Mouse (Mus musculus): ENCODE results near the gene Tmco5. TPM values are rescaled to one million over a fixed set of nuclear protein-coding genes. Genes with fewer than 3 reads are reported as not detected.
"Not testable (repeated sequence)": the region's sequence is repeated elsewhere in the genome, so short reads cannot be mapped to it uniquely, and the experiment has no call there.

Gene Tmco5
- polyA plus RNA-seq, 1 experiment from 2014 or later = not detected

DNA sequence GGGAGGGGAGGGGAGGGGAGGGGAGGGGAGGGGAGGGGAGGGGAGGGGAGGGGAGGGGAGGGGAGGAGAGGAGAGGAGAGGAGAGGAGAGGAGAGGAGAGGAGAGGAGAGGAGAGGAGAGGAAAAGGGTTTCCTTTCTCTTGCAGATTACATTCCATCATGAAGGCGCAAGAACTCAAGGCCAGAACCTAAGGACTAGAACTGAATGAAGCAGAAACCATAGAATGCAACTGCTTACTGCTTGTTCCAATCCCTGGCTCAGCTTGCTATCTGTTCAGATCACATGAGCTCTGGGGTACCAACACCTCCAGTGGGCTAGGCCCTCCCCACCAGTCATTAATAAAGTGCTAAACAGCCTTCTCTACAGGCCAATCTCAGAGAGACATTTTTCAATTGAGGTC is 55.7 kb downstream of the Tmco5 start:
- DNase-seq (ENCODE audit: low spot score); H3K4me1 ChIP-seq; H3K4me3 ChIP-seq; H3K27ac ChIP-seq; H3K9me3 ChIP-seq; H3K27me3 ChIP-seq (ENCODE audit: insufficient read depth, poor library complexity, severe bottlenecking); H3K36me3 ChIP-seq: not testable (repeated sequence)
- WGBS = 85% methylated on average over 1 of the region's 1 CpGs

DNA sequence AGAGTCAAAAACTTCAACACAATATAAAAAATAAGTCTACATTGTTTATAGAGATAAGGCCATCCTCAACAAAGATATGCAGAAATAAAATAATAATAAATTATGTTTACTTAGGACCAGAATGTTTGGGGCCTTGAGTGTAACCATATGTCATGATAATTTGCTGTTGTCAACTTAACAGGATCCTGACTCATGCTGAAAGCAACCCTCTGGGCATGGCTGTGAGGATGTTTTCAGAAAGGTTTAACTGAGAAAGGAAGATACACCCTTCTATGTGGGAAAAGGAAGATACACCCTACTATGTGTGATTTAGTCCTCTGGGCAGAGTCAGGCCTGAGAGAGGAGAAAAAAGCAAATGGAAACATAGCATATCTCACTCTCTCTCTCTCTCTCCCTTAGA is 56.3 kb downstream of the Tmco5 start:
- no peak for DNase-seq (ENCODE audit: low spot score)
- no peak overlapping the region for H3K4me3 ChIP-seq
- peaks cover 9% of the 10 kb centered on the region; the same call in 1 of the 2 replicates for H3K4me1 ChIP-seq
- no peaks in the 10 kb centered on the region for H3K27me3 ChIP-seq (ENCODE audit: insufficient read depth, poor library complexity, severe bottlenecking)
- no peak overlapping the region for H3K27ac ChIP-seq
- H3K36me3 ChIP-seq = no peaks in the 10 kb centered on the region
- H3K9me3 ChIP-seq = no peaks in the 10 kb centered on the region

DNA sequence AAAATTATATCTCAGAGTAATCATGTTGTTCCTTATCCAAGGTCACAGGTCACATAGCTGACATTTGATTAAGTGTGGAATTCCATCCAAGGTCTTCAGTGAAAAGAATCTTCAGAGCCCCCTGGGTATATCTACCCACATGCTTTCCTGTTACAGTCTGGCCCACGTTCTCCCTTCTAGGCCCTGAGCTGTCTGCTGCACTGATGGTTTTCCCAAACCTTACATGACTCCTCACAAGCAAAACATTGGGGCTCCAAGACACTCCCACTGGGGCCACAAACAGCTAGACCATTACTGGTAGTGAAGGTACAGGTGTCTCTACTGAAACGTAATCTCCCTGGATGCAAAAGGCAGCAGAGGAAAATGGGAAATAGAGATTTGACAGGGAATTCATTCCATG is 57.9 kb downstream of the Tmco5 start:
- Histone ChIP-seq H3K36me3 (no peaks in the 10 kb centered on the region), H3K9me3 (no peaks in the 10 kb centered on the region), H3K27ac (no peak overlapping the region), H3K4me1 (peaks cover 9% of the 10 kb centered on the region; the same call in 1 of the 2 replicates), H3K4me3 (no peak overlapping the region), H3K27me3 (ENCODE audit: insufficient read depth, poor library complexity, severe bottlenecking) (no peaks in the 10 kb centered on the region)
- no peak for DNase-seq (ENCODE audit: low spot score)
- 43% methylated on average over 2 of the region's 2 CpGs for WGBS

DNA sequence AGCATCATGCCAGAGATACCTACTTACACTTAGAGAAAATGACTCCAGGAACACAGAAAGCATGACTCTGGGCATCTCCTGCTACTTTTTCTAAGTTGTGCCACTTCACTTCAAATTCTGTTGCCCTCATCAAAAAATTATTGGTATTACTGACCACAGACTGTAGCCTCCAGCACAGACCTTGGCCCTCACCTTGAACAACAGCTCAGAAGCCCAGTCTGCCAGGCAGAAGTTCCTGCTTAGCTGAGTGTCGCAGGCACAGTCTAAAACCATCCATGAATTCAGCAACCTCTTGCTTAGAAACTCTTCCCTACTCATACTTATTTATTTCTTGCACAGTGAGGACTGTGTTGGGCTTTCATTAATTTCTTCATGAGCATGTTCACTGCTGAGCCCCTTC is 58.7 kb downstream of the Tmco5 start:
- Histone ChIP-seq H3K9me3 (no peaks in the 10 kb centered on the region), H3K36me3 (no peaks in the 10 kb centered on the region), H3K27me3 (ENCODE audit: insufficient read depth, poor library complexity, severe bottlenecking) (no peaks in the 10 kb centered on the region), H3K27ac (no peak overlapping the region), H3K4me1 (peaks cover 11% of the 10 kb centered on the region; the same call in 1 of the 2 replicates), H3K4me3 (no peak overlapping the region)
- 92% methylated on average over 1 of the region's 1 CpGs for WGBS
- no peak for DNase-seq (ENCODE audit: low spot score)

DNA sequence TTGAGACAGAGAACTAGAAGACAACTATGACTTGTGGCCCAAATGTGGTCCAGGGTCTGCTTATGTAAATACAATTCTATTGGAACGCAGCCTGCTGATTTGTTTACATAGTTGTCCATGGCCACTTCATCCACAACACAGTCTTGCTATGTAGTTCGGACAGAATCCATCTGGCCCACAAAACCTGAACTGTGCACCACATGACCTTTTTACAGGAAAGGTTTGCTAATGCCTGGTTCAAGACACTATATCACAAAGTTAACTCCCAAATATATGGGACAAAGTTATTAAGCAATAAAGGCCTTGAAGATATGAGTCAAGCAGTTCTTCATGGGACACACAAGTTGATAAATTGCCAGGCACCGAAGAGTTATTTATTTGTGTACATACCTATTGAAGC is 63.3 kb downstream of the Tmco5 start:
- Histone ChIP-seq H3K9me3 (no peaks in the 10 kb centered on the region), H3K4me1 (peaks cover 12% of the 10 kb centered on the region; the same call in 1 of the 2 replicates), H3K36me3 (no peaks in the 10 kb centered on the region), H3K27ac (no peak overlapping the region), H3K4me3 (no peak overlapping the region), H3K27me3 (ENCODE audit: insufficient read depth, poor library complexity, severe bottlenecking) (no peaks in the 10 kb centered on the region)
- no peak for DNase-seq (ENCODE audit: low spot score)
- 85% methylated on average over 3 of the region's 3 CpGs for WGBS

Other genes starting within 250 kb of the Tmco5 start
- gene Spred1, start 242.7 kb downstream of the Tmco5 start, polyA plus RNA-seq (2016; fragmentation: Nextera tagmentation; extraction: Ambion mirVana) = 6.7 and 7.0 TPM in 2 replicates